Mouse (Mus musculus): ENCODE data around the gene Prrg2.

Gene Prrg2

GRCm38 (mm10) chr7:45008411-45008810 is 54.1 kb downstream of the Prrg2 start:
- DNase-seq (ENCODE audit: low spot score in 2 of 2): no peak

- no peak for DNase-seq (ENCODE audit: low spot score in 2 of 2)
Observed at GRCm38 (mm10) chr7:45007846-45008245, 54.6 kb downstream of the Prrg2 start.

- DNase-seq (ENCODE audit: low spot score in 2 of 2): no peak
Observed at GRCm38 (mm10) chr7:45007141-45007540, 55.3 kb downstream of the Prrg2 start.

GRCm38 (mm10) chr7:45006503-45006902 is 56.0 kb downstream of the Prrg2 start:
- DNase-seq (ENCODE audit: low spot score in 2 of 2): no peak

GRCm38 (mm10) chr7:45005321-45005992 is 57.0 kb downstream of the Prrg2 start:
- no peak for DNase-seq (ENCODE audit: low spot score in 2 of 2)

GRCm38 (mm10) chr7:45004546-45004945 is 57.9 kb downstream of the Prrg2 start:
- DNase-seq (ENCODE audit: low spot score in 2 of 2): no peak

Data from frontal cortex, postnatal 36 days (tissue).